In genomic region chr13:64205186-64205585, GRCm38 (mm10) we compare ENCODE assay signal across 10 mouse cellular contexts. TPM values are rescaled to one million over a fixed set of nuclear protein-coding genes. Genes with fewer than 3 reads are reported as not detected.
DNase-seq lines count a peak whose midpoint lies in the region; ATAC-seq and TF ChIP-seq lines count a peak whose summit lies in the region.
"Had no signal": no experiment of that assay in that cellular context is flagged by ENCODE, and none has a peak within 500 bp of the region (broad histone marks: within the 10 kb centered on the region; RNA-seq: fewer than 3 reads in every experiment).

No protein-coding gene starts in this region.

- no peak overlapping the region for H3K4me3 ChIP-seq in heart, embryonic 12.5 days
- no peak overlapping the region for H3K4me3 ChIP-seq in CH12.LX (replicated peaks in 1 of 3; ENCODE audit: low read depth in 2 of 3, low read length in 2 of 3, poor library complexity in 1 of 3)
- H3K4me3 ChIP-seq in hindbrain, embryonic 10.5 days, result no peak overlapping the region
- no peak overlapping the region for H3K4me3 ChIP-seq in lung, embryonic 14.5 days (ENCODE audit: low read depth, low read length)
- H3K4me3 ChIP-seq: liver, embryonic 15.5 days had no signal

- H3K4me2 ChIP-seq in heart, embryonic 12.5 days, result no peak overlapping the region
- H3K4me2 ChIP-seq in CH12.LX (ENCODE audit: insufficient read depth, low read depth, poor library complexity, severe bottlenecking), result no peak overlapping the region
- no peak overlapping the region for H3K4me2 ChIP-seq in lung, embryonic 14.5 days
- H3K4me2 ChIP-seq: liver, embryonic 15.5 days had no signal

- peak; percentile 83 for DNase-seq in heart, adult 11 months
- peak; percentile 12 for DNase-seq in CH12.LX (ENCODE audit: extremely low read depth)
- DNase-seq in hindbrain, embryonic 10.5 days (ENCODE audit: low spot score), result peak; percentile 59
- peak; percentile 61 for DNase-seq in lung, embryonic 14.5 days
- no peak for DNase-seq in layer of hippocampus, postnatal 25 days (ENCODE audit: extremely low spot score in 1 of 2, low spot score in 1 of 2)
- no peak for DNase-seq in urinary bladder, postnatal 4 days (ENCODE audit: low spot score in 2 of 2)
- DNase-seq in Muller cell, postnatal 12 days (ENCODE audit: inconsistent ontology term), result no peak
- DNase-seq: cerebellum, adult 9-10 months had no signal

- TF ChIP-seq POLR2A in CH12.LX (IDR thresholded peaks at IDR 0.05; ENCODE audit: low read depth, low read length), result no peak

- no peak overlapping the region for H3K27ac ChIP-seq in heart, embryonic 12.5 days (ENCODE audit: poor library complexity, severe bottlenecking)
- H3K27ac ChIP-seq in CH12.LX (ENCODE audit: insufficient read depth, low read depth), result no peak overlapping the region
- H3K27ac ChIP-seq in hindbrain, embryonic 10.5 days, result peak overlapping the region; percentile 60; the same call in 1 of the 2 replicates
- no peak overlapping the region for H3K27ac ChIP-seq in lung, embryonic 14.5 days (ENCODE audit: low read depth)
- H3K27ac ChIP-seq: liver, embryonic 15.5 days had no signal

- WGBS in heart, embryonic 12.5 days, result 50% methylated on average over 2 of the region's 2 CpGs
- 43% methylated on average over 2 of the region's 2 CpGs for WGBS in hindbrain, embryonic 10.5 days
- 32% methylated on average over 2 of the region's 2 CpGs for WGBS in lung, embryonic 14.5 days

- dilution Hi-C loops in CH12.LX (cut with MboI; ENCODE audit: extremely low pct_ligation_motif_present, extremely low pct_unique_long_range_greater_than_20kb, low sequenced_read_pairs), result no loop called here

- TF ChIP-seq RAD21 in CH12.LX (IDR thresholded peaks at IDR 0.05; ENCODE audit: low read depth, low read length), result peak; percentile 48

- ATAC-seq in heart, embryonic 12.5 days (ENCODE audit: insufficient number of reproducible peaks, low FRiP score), result no peak
- peak; percentile 89 for ATAC-seq in lung, embryonic 14.5 days (ENCODE audit: insufficient read depth)

- no peak overlapping the region for H3K9ac ChIP-seq in heart, embryonic 12.5 days
- no peak overlapping the region for H3K9ac ChIP-seq in CH12.LX (ENCODE audit: insufficient read depth, low read depth)
- H3K9ac ChIP-seq in lung, embryonic 14.5 days, result no peak overlapping the region
- H3K9ac ChIP-seq: liver, embryonic 15.5 days had no signal

- in situ Hi-C loops in CH12.LX (cut with MboI; ENCODE audit: low pct_ligation_motif_present, low pct_unique_long_range_greater_than_20kb, low sequenced_read_pairs), result no loop called here

- no peak for TF ChIP-seq EP300 in CH12.LX (IDR thresholded peaks at IDR 0.05; ENCODE audit: low read length)

- no peaks in the 10 kb centered on the region for H3K79me2 ChIP-seq in CH12.LX (replicated peaks; ENCODE audit: control insufficient read depth, extremely low read depth, insufficient read depth, poor library complexity, severe bottlenecking)

- H3K36me3 ChIP-seq in heart, embryonic 12.5 days, result peaks cover 12% of the 10 kb centered on the region
- no peaks in the 10 kb centered on the region for H3K36me3 ChIP-seq in CH12.LX (replicated peaks in 1 of 2; ENCODE audit: control insufficient read depth in 1 of 2, insufficient read depth in 1 of 2, low read length in 1 of 2)
- H3K36me3 ChIP-seq in hindbrain, embryonic 10.5 days, result peaks cover 21% of the 10 kb centered on the region
- H3K36me3 ChIP-seq in lung, embryonic 14.5 days (ENCODE audit: insufficient read depth), result peaks cover 9% of the 10 kb centered on the region; the same call in 1 of the 2 replicates

- H3K4me1 ChIP-seq in heart, embryonic 12.5 days (replicated peaks), result no peaks in the 10 kb centered on the region; the same call in 1 of the 2 replicates
- peaks cover 0 to 19% of the 10 kb centered on the region in 2 experiments; a peak in 2 of 4 replicates for H3K4me1 ChIP-seq in CH12.LX (ENCODE audit: control insufficient read depth in 1 of 2, insufficient read depth in 2 of 2)
- H3K4me1 ChIP-seq in hindbrain, embryonic 10.5 days (replicated peaks), result peaks cover 25% of the 10 kb centered on the region
- H3K4me1 ChIP-seq in lung, embryonic 14.5 days (ENCODE audit: insufficient read depth), result no peaks in the 10 kb centered on the region

- H3K9me3 ChIP-seq in heart, embryonic 12.5 days (replicated peaks), result no peaks in the 10 kb centered on the region
- no peaks in the 10 kb centered on the region for H3K9me3 ChIP-seq in CH12.LX (replicated peaks; ENCODE audit: low read length)
- no peaks in the 10 kb centered on the region for H3K9me3 ChIP-seq in hindbrain, embryonic 10.5 days
- H3K9me3 ChIP-seq in lung, embryonic 14.5 days (ENCODE audit: low read depth, low read length), result no peaks in the 10 kb centered on the region
- H3K9me3 ChIP-seq: liver, embryonic 15.5 days had no signal

- H3K27me3 ChIP-seq in heart, embryonic 12.5 days (replicated peaks), result no peaks in the 10 kb centered on the region
- no peaks in the 10 kb centered on the region for H3K27me3 ChIP-seq in CH12.LX (replicated peaks)
- H3K27me3 ChIP-seq in hindbrain, embryonic 10.5 days (ENCODE audit: insufficient read depth, poor library complexity, severe bottlenecking), result no peaks in the 10 kb centered on the region
- no peaks in the 10 kb centered on the region for H3K27me3 ChIP-seq in lung, embryonic 14.5 days (ENCODE audit: insufficient read depth, low read length)
- H3K27me3 ChIP-seq: liver, embryonic 15.5 days had no signal

- peak in 1 of 2 experiments; percentile 59; a peak in 2 of 4 replicates for TF ChIP-seq CTCF in CH12.LX (conservative IDR thresholded peaks at IDR 0.05 in 1 of 2, IDR thresholded peaks at IDR 0.05 in 1 of 2; ENCODE audit: low read depth in 2 of 2, low read length in 2 of 2)
- TF ChIP-seq CTCF in lung, embryonic 14.5 days (IDR thresholded peaks at IDR 0.05; ENCODE audit: low read depth), result peak; percentile 49

TF ChIP-seq in CH12.LX, 34 proteins besides CTCF, POLR2A, EP300 and RAD21:
- TF ChIP-seq SMC3 (IDR thresholded peaks at IDR 0.05; ENCODE audit: low read depth, low read length) (peak; percentile 48), MAX (IDR thresholded peaks at IDR 0.05; ENCODE audit: low read length) (no peak)

RNA-seq across cellular contexts. Expression of gene Habp4, which starts 43.6 kb away (rescaled TPM):
- polyA plus RNA-seq in heart, embryonic 12.5 days (2016; fragmentation: Nextera tagmentation; extraction: Ambion mirVana), result 69.8 and 75.7 TPM in 2 replicates
- total RNA-seq in CH12.LX (2012; rRNA removed) (1.8 and 3.3 TPM in 2 replicates), CH12.LX (2014; rRNA removed) (2.6 and 3.5 TPM in 2 replicates)
- polyA plus RNA-seq in CH12.LX (2012; ENCODE audit: insufficient read length, low read depth), result 3.3 and 4.2 TPM in 2 replicates
- 20.2 and 24.2 TPM in 2 replicates for polyA plus RNA-seq in hindbrain, embryonic 10.5 days (2016; fragmentation: Nextera tagmentation; extraction: Ambion mirVana)
- polyA plus RNA-seq in lung, embryonic 14.5 days (2014; fragmentation: Nextera tagmentation; extraction: Ambion mirVana), result 28.5 and 30.1 TPM in 2 replicates
- 100 to 1,000 TPM; 145 to 153 TPM for total RNA-seq in layer of hippocampus, postnatal 25 days (2021)

RNA-seq across cellular contexts. Expression of gene Zfp367, which starts 52.2 kb away (rescaled TPM):
- polyA plus RNA-seq in heart, embryonic 12.5 days (2016; fragmentation: Nextera tagmentation; extraction: Ambion mirVana), result 28.8 and 29.7 TPM in 2 replicates
- total RNA-seq in CH12.LX (2012; rRNA removed), result 12.6 and 17.0 TPM in 2 replicates
- total RNA-seq in CH12.LX (2014; rRNA removed), result 33.7 and 39.2 TPM in 2 replicates
- polyA plus RNA-seq in CH12.LX (2012; ENCODE audit: insufficient read length, low read depth), result 17.3 and 23.8 TPM in 2 replicates
- polyA plus RNA-seq in hindbrain, embryonic 10.5 days (2016; fragmentation: Nextera tagmentation; extraction: Ambion mirVana), result 12.5 and 17.1 TPM in 2 replicates
- polyA plus RNA-seq in lung, embryonic 14.5 days (2014; fragmentation: Nextera tagmentation; extraction: Ambion mirVana), result 29.5 and 33.6 TPM in 2 replicates
- total RNA-seq in layer of hippocampus, postnatal 25 days (2021), result 10 to 100 TPM; 12.6 to 15.9 TPM

Comparison
In these comparisons a context has a peak if more than half of its experiments do, and no peak if none do; other contexts are left out.
1. DNase-seq: peak in heart, adult 11 months (single experiment), CH12.LX (single experiment), hindbrain, embryonic 10.5 days (single experiment) and lung, embryonic 14.5 days (single experiment); none in layer of hippocampus, postnatal 25 days (0 of 2), urinary bladder, postnatal 4 days (0 of 2) and Muller cell, postnatal 12 days (single experiment).